8 mouse cellular contexts compared by ENCODE assay signal in the genomic region with DNA sequence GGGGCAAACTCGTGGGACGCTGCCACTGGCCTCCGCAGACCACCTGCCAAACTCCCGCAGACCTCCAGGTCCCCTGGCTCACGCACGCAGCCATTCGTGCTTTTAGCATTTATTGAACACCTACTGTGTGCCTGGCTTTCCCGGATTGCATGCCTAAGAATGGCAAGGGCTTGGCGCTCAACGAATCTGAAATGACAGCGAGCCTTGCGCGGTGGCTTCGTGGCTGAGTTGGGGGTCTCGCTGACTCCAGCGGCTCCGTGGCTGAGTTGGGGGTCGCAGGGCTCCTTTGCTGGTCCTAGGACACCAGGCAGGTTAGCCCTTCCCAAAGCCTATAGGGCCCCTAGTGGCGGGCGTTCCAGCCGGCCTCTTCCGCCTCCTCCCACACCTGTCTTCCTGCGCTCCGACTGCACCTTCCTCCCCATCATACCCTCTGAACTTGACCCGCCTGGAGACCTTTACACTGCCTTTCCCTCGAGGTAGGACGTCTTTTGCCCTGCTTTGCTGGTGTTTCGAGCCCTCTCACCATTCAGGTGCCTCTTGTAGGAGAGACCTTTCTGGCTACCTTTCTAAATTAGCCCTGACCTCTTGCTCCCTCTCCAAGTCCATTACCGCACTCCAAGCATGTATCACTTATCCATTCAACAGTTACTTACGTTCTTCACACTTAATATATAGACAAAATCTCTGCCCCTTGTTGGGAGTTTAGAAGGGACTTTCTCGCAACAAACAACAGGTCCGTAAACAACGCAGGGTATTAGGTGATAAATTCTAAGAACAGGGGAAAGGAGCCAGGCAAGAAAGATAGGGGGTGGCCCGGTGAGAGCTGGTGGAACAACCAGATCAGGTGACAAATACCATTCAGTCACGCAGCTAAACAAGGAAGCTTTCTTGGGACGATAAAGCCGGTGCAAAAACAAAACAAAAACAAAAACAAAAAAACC. TPM values are rescaled to one million over a fixed set of nuclear protein-coding genes. Genes with fewer than 3 reads are reported as not detected.
A peak's percentile ranks its signal among the peaks of the same experiment; 100 is the strongest.
DNase-seq lines count a peak whose midpoint lies in the region; ATAC-seq and TF ChIP-seq lines count a peak whose summit lies in the region.

No protein-coding gene starts in this region.

- ATAC-seq in activated CD4-positive, CD25-positive, alpha-beta regulatory T cell, adult 4 months, result peak; percentile 17
- ATAC-seq in forebrain, embryonic 14.5 days, result no peak; the same call in 1 of the 2 replicates
- ATAC-seq in neural tube, embryonic 15.5 days (ENCODE audit: low FRiP score), result peak; percentile 13; the same call in 1 of the 2 replicates

- H3K4me1 ChIP-seq in heart, adult 2 months (ENCODE audit: control insufficient read depth, insufficient read depth, low read length), result peaks cover 5% of the 10 kb centered on the region
- H3K4me1 ChIP-seq in forebrain, embryonic 14.5 days (ENCODE audit: control insufficient read depth, insufficient read depth, low read length), result peaks cover 15% of the 10 kb centered on the region
- H3K4me1 ChIP-seq in neural tube, embryonic 15.5 days, result peaks cover 42% of the 10 kb centered on the region

- no peak for DNase-seq in heart, adult 2 months
- DNase-seq in heart, postnatal 25 days (ENCODE audit: low spot score), result no peak
- DNase-seq in forebrain, embryonic 14.5 days (ENCODE audit: low spot score), result peak; percentile 45
- DNase-seq in kidney, adult 11 months, result peak; percentile 76
- DNase-seq in lung, adult 18-20 months, result peak; percentile 62 to 67
- no peak for DNase-seq in left cerebral cortex, adult 11 months (ENCODE audit: low spot score)

- H3K27ac ChIP-seq in heart, adult 2 months, result peak overlapping the region; percentile 82
- H3K27ac ChIP-seq in forebrain, embryonic 14.5 days (ENCODE audit: low read depth, low read length), result no peak overlapping the region
- peak overlapping the region; percentile 76 for H3K27ac ChIP-seq in neural tube, embryonic 15.5 days (replicated peaks)

- TF ChIP-seq POLR2A in heart, adult 2 months (IDR thresholded peaks at IDR 0.05; ENCODE audit: insufficient read depth, low read depth, low read length), result 0 out of 2 replicates have a peak, but pooled peaks have one; percentile 11

- WGBS in heart, adult 2 months, result 1% methylated on average over 37 of the region's 37 CpGs
- WGBS in forebrain, embryonic 14.5 days, result under 1% methylated on average over 36 of the region's 37 CpGs
- WGBS in neural tube, embryonic 15.5 days, result under 1% methylated on average over 37 of the region's 37 CpGs

- H3K9ac ChIP-seq in heart, adult 2 months (ENCODE audit: low read depth, low read length), result peak overlapping the region; percentile 78
- H3K9ac ChIP-seq in forebrain, embryonic 14.5 days (ENCODE audit: low read length), result peak overlapping the region; percentile 73
- peak overlapping the region; percentile 60 for H3K9ac ChIP-seq in neural tube, embryonic 15.5 days (replicated peaks)

- TF ChIP-seq CTCF in heart, adult 2 months (IDR thresholded peaks at IDR 0.05), result peak; percentile 56

- H3K36me3 ChIP-seq in heart, adult 2 months (ENCODE audit: control insufficient read depth, insufficient read depth, low read length), result no peaks in the 10 kb centered on the region
- no peaks in the 10 kb centered on the region for H3K36me3 ChIP-seq in forebrain, embryonic 14.5 days (ENCODE audit: control insufficient read depth, insufficient read depth, low read length)
- no peaks in the 10 kb centered on the region for H3K36me3 ChIP-seq in neural tube, embryonic 15.5 days

- peak overlapping the region; percentile 87 for H3K4me3 ChIP-seq in heart, adult 2 months
- peak overlapping the region; percentile 65 for H3K4me3 ChIP-seq in forebrain, embryonic 14.5 days (ENCODE audit: low read depth, low read length)
- peak overlapping the region; percentile 62 for H3K4me3 ChIP-seq in neural tube, embryonic 15.5 days (replicated peaks)

- no peaks in the 10 kb centered on the region for H3K9me3 ChIP-seq in forebrain, embryonic 14.5 days (replicated peaks; ENCODE audit: control insufficient read depth, low read length)
- no peaks in the 10 kb centered on the region for H3K9me3 ChIP-seq in neural tube, embryonic 15.5 days (replicated peaks)

- no peak for TF ChIP-seq EP300 in heart, adult 2 months (IDR thresholded peaks at IDR 0.05; ENCODE audit: insufficient read depth, low read depth, low read length)

- intact Hi-C loops in heart, adult 2 months (cut with DNase I), result loop anchor here (2.0 to 10.0 kb wide), 2 partner anchors 22 to 56 kb away; no protein-coding TSS in a partner anchor
- intact Hi-C loops in heart, postnatal 25 days (cut with DNase I), result no loop called here

- H3K27me3 ChIP-seq in heart, adult 2 months (ENCODE audit: control insufficient read depth, insufficient read depth, low read length), result no peaks in the 10 kb centered on the region
- H3K27me3 ChIP-seq in forebrain, embryonic 14.5 days (replicated peaks; ENCODE audit: control insufficient read depth, insufficient read depth, low read length), result 0 out of 2 replicates have a peak, but pooled peaks cover 5% of the 10 kb centered on the region
- H3K27me3 ChIP-seq in neural tube, embryonic 15.5 days (replicated peaks), result peaks cover 14% of the 10 kb centered on the region

- peak overlapping the region; percentile 97 for H3K4me2 ChIP-seq in forebrain, embryonic 14.5 days (ENCODE audit: low read length)
- peak overlapping the region; percentile 90 for H3K4me2 ChIP-seq in neural tube, embryonic 15.5 days

- H3K79me2 ChIP-seq in heart, adult 2 months (replicated peaks; ENCODE audit: control insufficient read depth, insufficient read depth, low read length), result no peaks in the 10 kb centered on the region

RNA-seq across cellular contexts. Expression of a gene that starts 0.9 kb away (rescaled TPM):
- 10 to 100 TPM; 32.4 to 41.5 TPM for total RNA-seq in heart, adult 2 months (2021)
- 10.7 and 23.3 TPM in 2 replicates for polyA plus RNA-seq in heart, adult 2 months (2012; rRNA removed)
- total RNA-seq in heart, postnatal 25 days (2021), result 10 to 100 TPM; 31.6 to 36.7 TPM
- polyA plus RNA-seq in activated CD4-positive, CD25-positive, alpha-beta regulatory T cell, adult 4 months (2017; shearing (Covaris generic)), result 1 to 10 TPM; 1.6 to 2.0 TPM
- polyA plus RNA-seq in forebrain, embryonic 14.5 days (2014; fragmentation: Nextera tagmentation; extraction: Ambion mirVana), result 0.58 and 0.66 TPM in 2 replicates
- polyA plus RNA-seq in neural tube, embryonic 15.5 days (2015; fragmentation: Nextera tagmentation; extraction: Ambion mirVana), result 3.9 and 5.0 TPM in 2 replicates

Comparison
In these comparisons a context has a peak if more than half of its experiments do, and no peak if none do; other contexts are left out.
1. DNase-seq: peak in forebrain, embryonic 14.5 days (single experiment), kidney, adult 11 months (single experiment) and lung, adult 18-20 months (2 of 2); none in heart, adult 2 months (0 of 2), heart, postnatal 25 days (single experiment) and left cerebral cortex, adult 11 months (single experiment).
2. Peak in every context shown above with its lines, with median percentiles within 50 percentile points of each other: H3K4me3 ChIP-seq and H3K9ac ChIP-seq.